Mouse (Mus musculus): Measurements from ENCODE around the gene Plb1.
A peak's percentile ranks its signal among the peaks of the same experiment; 100 is the strongest.

Plb1 gene

DNA sequence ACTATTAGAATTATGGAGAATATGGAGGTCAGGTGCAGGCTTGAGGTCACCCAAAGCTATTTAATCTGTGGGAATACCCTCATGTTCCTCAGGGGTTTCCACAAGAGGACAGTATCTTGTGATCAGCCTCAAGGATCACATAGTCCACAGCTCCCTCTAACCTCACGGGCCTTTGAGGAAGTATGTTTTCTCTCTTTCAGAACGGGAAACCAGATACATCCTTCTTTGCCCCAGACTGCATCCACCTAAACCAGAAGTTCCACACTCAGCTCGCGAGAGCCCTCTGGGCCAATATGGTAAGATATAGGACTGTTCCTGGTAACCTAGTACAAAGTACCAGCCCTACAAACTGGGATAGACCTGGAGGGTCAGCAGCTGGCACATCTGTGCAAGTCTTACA lies 100.1 kb downstream of the Plb1 start:
- no peak for DNase-seq (ENCODE audit: low read depth, low spot score)

GRCm38 (mm10) chr5:32335172-32335571 lies 102.7 kb downstream of the Plb1 start:
- peak; percentile 41 for DNase-seq (ENCODE audit: low read depth, low spot score)

DNA sequence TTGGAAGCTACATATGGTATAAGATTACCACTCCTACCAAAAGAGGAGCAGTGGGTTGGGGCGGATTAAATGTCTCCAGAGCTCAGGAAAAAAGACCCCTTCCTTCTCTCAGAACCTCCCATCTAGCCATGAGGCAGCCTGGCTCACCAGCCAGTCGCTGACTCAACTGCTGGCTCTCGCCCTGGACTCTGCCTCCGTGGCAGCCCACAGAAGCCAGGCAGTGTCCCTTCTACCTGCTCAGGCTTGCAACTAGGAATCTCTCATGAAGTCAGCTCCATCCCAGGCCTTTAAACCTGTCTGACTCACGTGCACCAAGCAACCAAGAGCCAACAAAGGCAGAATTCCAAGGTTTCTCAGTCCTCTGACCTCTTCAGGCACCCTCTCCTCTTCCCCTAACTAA lies 103.6 kb downstream of the Plb1 start:
- DNase-seq (ENCODE audit: low read depth, low spot score) = no peak

GRCm38 (mm10) chr5:32337336-32337735 lies 104.8 kb downstream of the Plb1 start:
- DNase-seq (ENCODE audit: low read depth, low spot score) = no peak

GRCm38 (mm10) chr5:32338339-32338738 lies 105.8 kb downstream of the Plb1 start:
- peak; percentile 8 for DNase-seq (ENCODE audit: low read depth, low spot score)

GRCm38 (mm10) chr5:32338766-32339165 lies 106.3 kb downstream of the Plb1 start:
- no peak for DNase-seq (ENCODE audit: low read depth, low spot score)

DNA sequence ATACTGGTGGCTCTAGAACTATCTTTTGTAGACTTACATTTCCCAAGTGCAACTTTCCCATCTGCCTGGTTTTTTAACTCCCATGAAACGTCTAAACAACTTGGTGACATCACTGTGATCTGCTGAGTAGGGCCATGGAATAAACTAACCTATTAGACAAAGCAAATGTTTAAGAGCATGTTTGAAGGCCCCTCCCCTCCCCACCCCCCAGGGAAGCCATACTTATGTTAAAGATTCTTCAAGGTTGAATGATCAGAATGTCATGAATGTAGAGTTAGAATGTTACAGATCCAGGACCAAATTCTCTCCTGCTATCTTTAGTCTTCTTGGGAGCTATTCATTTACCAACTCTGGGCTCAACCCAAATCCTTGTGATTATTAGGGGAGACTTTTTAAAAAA lies 107.7 kb downstream of the Plb1 start:
- peak; percentile 53 for DNase-seq (ENCODE audit: low read depth, low spot score)

- DNase-seq (ENCODE audit: low read depth, low spot score) = no peak
Observed at GRCm38 (mm10) chr5:32342711-32343285, 110.3 kb downstream of the Plb1 start.

DNA sequence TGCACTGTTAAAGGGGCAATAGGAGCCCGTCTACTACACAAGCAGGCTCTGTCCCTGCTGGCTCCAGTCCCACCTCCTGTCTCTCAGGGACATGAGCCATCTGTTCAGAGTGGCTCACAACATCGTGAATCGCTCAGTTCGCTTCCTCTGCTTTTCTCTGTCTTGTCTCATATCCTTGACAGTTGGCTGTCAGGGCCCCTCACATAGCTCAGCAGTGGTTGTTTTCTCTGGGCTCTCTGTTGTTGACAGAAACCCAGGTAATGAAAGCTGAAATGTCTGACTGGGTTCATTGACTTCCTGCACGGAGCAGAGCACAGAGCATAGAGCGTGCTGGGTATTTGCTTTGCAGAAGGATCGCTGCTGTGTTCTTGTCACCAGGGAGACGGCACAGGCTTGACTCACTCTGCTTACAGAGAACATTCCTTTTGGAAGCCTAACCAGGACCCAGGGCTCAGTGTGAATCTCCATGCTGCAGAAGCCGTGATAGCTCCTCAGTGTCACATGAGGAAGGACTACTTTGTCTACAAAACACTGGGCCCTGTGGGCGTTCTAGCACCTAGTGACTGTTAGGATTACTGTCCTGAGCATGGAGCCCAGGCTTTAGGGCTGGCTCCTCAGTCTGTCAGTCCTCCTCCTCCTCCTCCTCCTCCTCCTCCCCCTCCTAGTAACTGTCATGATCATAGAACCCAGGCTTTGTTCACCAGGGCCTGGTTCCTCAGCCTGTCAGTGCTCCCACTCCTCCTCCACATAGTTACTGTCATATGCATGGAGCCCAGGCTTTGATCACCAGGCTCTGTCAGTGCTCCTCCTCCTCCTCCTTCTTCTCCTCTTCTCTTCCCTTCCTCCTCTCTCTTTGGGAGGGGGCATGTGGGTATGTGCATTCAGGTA lies 113.8 kb downstream of the Plb1 start:
- DNase-seq (ENCODE audit: low read depth, low spot score) = peak; percentile 3

DNA sequence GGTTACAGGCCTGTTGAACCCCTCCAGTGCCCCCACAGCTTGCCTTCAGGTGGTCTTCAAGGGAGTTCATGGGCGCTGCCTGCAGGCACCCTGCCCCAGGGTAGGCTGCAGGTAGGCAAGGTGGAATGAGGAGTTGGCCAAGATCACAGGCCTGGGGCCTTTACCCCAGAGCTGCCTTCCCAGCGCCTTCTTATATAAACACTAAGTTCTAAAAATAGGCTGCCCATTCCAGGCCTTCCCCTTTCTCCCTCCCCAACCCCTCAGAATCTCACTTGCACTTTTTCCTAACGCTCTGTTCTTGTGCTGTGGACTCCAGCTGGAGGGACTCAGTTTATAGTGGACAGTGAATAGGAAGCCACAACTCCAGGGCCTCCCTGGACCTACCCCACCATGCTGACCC lies 117.2 kb downstream of the Plb1 start:
- no peak for DNase-seq (ENCODE audit: low read depth, low spot score)

DNA sequence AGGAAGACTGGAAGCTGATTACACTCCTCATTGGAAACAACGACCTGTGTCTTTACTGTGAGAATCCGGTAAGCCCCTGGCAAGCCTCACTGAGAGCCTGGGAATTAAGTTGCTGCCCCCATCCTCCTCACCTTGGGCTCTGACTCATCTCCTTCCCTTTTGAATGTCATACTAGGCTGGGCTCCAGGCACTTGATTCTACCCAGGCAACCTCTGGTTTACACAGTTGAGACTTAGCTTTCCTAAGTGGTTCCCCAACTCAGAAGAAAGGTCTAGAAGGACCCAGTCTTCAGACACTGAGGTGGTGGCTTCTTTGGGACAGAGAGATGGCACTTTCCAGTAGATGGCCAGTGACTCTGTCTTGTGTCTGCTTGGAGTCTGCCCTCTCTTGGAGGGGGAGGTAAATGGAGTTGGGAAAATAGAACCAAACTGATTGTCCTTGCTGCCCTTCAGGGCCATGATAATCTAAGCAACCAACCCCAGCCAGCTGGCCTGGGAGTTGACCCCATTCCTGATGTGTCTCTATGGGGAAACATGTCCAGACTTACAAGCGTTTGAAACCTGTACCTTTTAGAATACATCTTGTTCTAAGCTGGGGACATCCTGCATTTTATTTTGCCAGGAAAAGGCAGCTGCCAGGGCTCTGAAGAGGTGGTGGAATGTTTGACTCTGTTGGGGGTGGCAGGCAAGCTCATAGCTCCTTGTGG lies 118.2 kb downstream of the Plb1 start:
- DNase-seq (ENCODE audit: low read depth, low spot score) = no peak

DNA sequence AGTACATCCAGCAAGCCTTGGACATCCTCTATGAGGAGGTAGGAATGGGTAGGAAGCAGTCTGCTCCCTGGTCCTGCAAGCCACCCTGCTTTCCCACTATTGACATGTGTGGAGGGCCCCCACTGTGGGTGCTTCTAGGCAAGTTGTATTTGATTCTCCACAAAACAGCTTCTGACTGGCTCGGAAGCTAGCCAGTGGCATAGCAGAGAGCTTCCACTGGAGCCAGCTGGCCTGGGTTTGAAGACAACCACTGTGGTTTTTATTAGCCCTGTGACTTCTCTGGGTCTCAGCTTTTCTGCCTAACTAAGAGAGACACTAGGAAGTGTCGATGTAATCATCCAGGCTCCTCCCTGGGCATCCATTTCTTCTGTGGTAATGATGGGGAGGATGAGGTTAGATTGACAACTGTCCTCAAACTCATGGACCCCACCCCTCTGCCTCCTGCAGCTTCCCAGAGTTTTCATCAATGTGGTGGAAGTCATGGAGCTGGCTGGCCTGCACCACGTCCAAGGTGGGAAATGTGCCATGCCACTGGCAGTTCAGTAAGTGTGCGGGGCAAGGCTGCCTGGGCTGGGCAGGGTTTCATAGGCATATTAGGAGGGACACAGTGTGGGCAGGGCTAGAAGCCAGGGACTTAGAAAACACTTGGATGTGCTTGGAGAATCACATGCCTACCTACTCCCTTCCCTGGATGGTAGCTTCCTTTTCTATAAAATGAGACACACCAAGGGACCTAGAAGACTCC lies 119.4 kb downstream of the Plb1 start:
- no peak for DNase-seq (ENCODE audit: low read depth, low spot score)

DNA sequence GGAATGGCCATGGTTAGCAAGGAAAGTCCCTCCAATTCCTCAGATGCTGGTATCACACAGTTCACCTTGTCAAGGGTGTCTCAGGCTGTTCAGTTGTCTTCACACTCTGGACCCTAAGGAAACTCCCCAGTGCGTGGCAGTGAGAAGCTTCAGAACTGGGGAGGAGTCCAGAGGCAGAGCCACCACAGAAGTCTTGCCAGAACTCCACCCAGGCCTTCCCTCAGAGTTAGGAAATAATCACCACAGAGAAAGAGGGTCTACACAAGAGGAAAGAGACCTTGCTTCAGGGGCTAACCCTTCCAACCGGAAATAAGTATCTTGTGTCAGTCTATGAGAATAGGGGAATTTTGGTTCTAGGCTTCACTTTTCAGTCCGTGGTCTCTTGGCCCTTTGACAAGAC lies 120.3 kb downstream of the Plb1 start:
- DNase-seq (ENCODE audit: low read depth, low spot score) = no peak

DNA sequence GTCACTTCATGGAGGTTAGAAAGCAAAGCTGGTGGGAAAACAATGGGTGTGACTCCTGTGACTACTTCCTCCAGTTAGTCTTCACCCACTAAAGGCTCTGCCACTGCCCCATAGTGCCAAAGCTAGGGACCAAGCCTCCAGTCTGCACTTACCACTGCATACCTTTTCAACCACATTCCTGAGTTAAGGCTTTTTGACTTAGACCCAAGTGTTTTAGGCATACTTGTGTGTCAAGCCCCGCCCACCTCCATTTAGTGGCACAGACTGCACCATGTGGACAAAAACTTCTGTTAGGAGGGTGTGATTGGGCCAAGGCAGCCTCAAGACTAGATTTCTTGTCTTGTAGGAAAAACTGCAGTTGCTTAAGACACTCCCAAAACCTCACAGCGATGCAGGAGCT lies 120.8 kb downstream of the Plb1 start:
- DNase-seq (ENCODE audit: low read depth, low spot score) = peak; percentile 6

DNA sequence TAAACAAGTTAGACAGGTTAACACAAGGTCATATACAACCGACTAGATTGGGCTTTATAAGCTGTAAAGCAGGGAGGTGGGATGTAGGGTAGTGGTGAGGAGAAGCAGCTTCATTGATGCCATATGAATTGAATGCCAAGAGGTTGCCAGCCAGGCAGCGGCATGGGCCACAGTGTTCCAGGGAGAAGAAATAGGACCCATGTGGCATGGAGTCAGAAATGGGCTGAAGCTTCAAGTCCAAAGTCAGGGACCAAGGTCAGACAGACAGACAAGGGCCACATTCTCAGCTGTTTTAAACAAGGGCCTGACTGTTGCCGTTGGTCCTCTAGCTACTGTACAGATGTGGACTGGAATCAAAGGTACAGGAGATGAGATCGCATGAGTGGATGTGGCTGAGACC lies 128.0 kb downstream of the Plb1 start:
- DNase-seq (ENCODE audit: low read depth, low spot score) = no peak

- DNase-seq (ENCODE audit: low read depth, low spot score) = no peak
Observed at GRCm38 (mm10) chr5:32361441-32362235, 129.1 kb downstream of the Plb1 start.

- no peak for DNase-seq (ENCODE audit: low read depth, low spot score)
Observed at GRCm38 (mm10) chr5:32369391-32369790, 136.9 kb downstream of the Plb1 start.

GRCm38 (mm10) chr5:32371239-32371638 lies 138.7 kb downstream of the Plb1 start:
- no peak for DNase-seq (ENCODE audit: low read depth, low spot score)

DNA sequence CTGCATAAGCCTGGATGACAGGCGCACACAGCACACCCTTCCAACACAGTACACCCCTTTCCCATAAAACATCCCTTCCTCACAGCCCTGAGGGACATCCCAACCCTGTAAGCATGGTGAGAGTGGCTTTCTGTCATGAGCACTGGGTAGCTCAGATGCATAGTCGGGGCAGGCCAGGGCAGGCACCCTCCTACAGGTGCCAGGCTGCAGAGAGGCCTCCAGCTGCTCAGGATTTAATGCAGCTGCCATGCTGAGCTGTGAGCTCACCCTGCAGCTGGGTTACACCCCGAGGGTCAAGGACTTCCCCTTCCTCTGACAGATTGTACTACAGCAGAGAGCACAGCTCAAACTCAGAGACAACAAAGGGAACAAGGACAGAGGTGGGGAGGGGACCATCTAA lies 146.0 kb downstream of the Plb1 start:
- no peak for DNase-seq (ENCODE audit: low read depth, low spot score)

GRCm38 (mm10) chr5:32388656-32389055 lies 156.1 kb downstream of the Plb1 start:
- DNase-seq (ENCODE audit: low read depth, low spot score) = no peak

DNA sequence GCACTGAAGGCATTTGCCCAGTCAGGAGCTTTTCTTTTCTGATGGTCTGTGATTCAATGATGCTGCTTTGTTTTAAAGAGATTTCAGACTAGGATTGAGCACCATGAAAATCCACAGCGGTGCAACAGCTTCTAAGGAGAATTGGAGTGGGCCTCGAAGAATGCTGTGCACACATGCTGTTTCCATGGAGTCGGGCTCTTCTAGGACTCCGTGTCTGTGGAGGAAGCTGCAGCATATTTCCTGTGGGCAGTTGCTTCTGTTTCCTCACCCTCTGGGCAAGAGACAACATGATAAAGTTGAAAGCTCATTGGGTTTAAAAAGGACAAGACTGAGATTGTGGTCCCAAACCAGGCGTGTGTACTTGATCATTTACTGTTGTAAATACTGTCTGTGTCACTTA lies 157.8 kb downstream of the Plb1 start:
- DNase-seq (ENCODE audit: low read depth, low spot score) = no peak

All from R1 (cell line).